ENCODE assay signal across 13 mouse cellular contexts in the genomic region with DNA sequence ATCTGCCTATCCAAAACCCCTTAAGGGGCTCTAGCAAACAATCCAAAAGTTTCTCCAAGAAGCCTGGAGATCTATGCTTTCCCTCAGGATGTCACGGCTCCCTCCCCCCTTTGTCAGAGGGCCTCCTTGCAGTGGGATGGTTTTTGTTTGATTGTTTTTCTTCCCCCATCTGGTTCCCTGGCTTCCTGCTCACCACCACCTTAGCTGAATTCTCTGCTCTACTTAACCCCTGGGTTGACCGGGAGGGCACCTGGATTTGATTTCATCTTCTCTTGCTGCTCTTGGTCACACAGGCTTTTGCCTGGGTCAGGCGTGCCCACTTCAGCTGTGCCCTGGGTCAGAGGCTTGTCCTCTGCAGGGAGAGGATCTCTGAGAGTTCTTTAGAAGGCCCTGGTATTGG.
"Had no signal": no experiment of that assay in that cellular context is flagged by ENCODE, and none has a peak within 500 bp of the region (broad histone marks: within the 10 kb centered on the region; RNA-seq: fewer than 3 reads in every experiment).

No protein-coding gene starts in this region.

- DNase-seq: kidney, postnatal 25 days; lung, embryonic 14.5 days; lung, postnatal 10 days; right cerebral cortex, postnatal 4 days; spleen, adult 18-20 months; thymus, adult 18-20 months; thymus, postnatal 14 days had no signal

- H3K27ac ChIP-seq: limb, embryonic 15.5 days; liver, embryonic 12.5 days; macrophage; neural tube, embryonic 12.5 days had no signal

- H3K4me3 ChIP-seq: limb, embryonic 15.5 days; liver, embryonic 12.5 days; megakaryocyte, embryonic 14.5 days; midbrain, embryonic 13.5 days; neural tube, embryonic 12.5 days had no signal

- H3K4me2 ChIP-seq: limb, embryonic 15.5 days; liver, embryonic 12.5 days; lung, embryonic 14.5 days; midbrain, embryonic 13.5 days; neural tube, embryonic 12.5 days had no signal

- H3K9ac ChIP-seq: limb, embryonic 15.5 days; liver, embryonic 12.5 days; lung, embryonic 14.5 days; midbrain, embryonic 13.5 days; neural tube, embryonic 12.5 days had no signal

- H3K4me1 ChIP-seq: liver, embryonic 12.5 days; megakaryocyte, embryonic 14.5 days had no signal

- H3K27me3 ChIP-seq: limb, embryonic 15.5 days; liver, embryonic 12.5 days; megakaryocyte, embryonic 14.5 days; midbrain, embryonic 13.5 days; neural tube, embryonic 12.5 days had no signal

- H3K9me3 ChIP-seq: limb, embryonic 15.5 days; liver, embryonic 12.5 days; megakaryocyte, embryonic 14.5 days; midbrain, embryonic 13.5 days; neural tube, embryonic 12.5 days had no signal

- ATAC-seq: liver, embryonic 12.5 days; midbrain, embryonic 13.5 days had no signal

- H3K36me3 ChIP-seq: limb, embryonic 15.5 days; liver, embryonic 12.5 days; midbrain, embryonic 13.5 days; neural tube, embryonic 12.5 days had no signal
